In the genomic region with DNA sequence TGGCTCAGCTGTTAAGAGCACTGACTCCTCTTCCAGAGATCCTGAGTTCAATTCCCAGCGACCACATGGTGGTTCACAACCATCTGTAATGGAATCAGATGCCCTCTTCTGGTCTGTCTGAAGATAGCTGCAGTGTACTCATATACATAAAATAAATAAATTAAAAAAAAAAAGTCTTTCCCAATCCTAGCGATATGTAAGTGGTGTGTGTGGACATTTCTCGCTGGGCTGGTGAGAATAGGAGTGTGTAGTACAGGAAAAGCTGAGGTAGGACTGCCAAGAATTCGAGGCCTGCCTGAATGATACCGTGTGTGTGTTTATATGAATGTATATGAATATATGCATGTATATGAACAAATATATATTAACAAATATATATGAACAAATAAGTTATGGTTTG, we compare ENCODE assay signal across 8 mouse cellular contexts. TPM values are rescaled to one million over a fixed set of nuclear protein-coding genes. Genes with fewer than 3 reads are reported as not detected.
A peak's percentile ranks its signal among the peaks of the same experiment; 100 is the strongest.
DNase-seq lines count a peak whose midpoint lies in the region; ATAC-seq and TF ChIP-seq lines count a peak whose summit lies in the region.

No protein-coding gene starts in this region.

- no peak for TF ChIP-seq EP300 in heart, postnatal 0 days (IDR thresholded peaks at IDR 0.05; ENCODE audit: low read depth)

- no peak for DNase-seq in heart, postnatal 0 days (ENCODE audit: low spot score)
- DNase-seq in heart, postnatal 36 days = no peak
- DNase-seq in brain, embryonic 14.5 days (ENCODE audit: low read depth) = peak; percentile 5
- no peak for DNase-seq in spleen, postnatal 14 days (ENCODE audit: low spot score in 2 of 2)
- DNase-seq in frontal cortex, postnatal 14 days (ENCODE audit: low spot score in 2 of 2) = no peak

- H3K4me1 ChIP-seq in heart, postnatal 0 days (ENCODE audit: control insufficient read depth, insufficient read depth) = peaks cover 29% of the 10 kb centered on the region; the same call in 1 of the 2 replicates
- H3K4me1 ChIP-seq in hindbrain, embryonic 13.5 days (replicated peaks) = peaks cover 47% of the 10 kb centered on the region
- H3K4me1 ChIP-seq in midbrain, embryonic 15.5 days = peaks cover 50% of the 10 kb centered on the region

- no peak for TF ChIP-seq CTCF in heart, postnatal 0 days (IDR thresholded peaks at IDR 0.05; ENCODE audit: low read depth)
- no peak for TF ChIP-seq CTCF in brain, embryonic 14.5 days (IDR thresholded peaks at IDR 0.05; ENCODE audit: borderline replicate concordance, extremely low read depth, insufficient read depth, insufficient read length)

- no peak overlapping the region for H3K27ac ChIP-seq in heart, postnatal 0 days (ENCODE audit: low read depth)
- peak overlapping the region; percentile 87 for H3K27ac ChIP-seq in hindbrain, embryonic 13.5 days
- 0 out of 2 replicates have a peak overlapping the region, but pooled peaks have one; percentile 40 for H3K27ac ChIP-seq in midbrain, embryonic 15.5 days

- no peak for ATAC-seq in heart, postnatal 0 days (ENCODE audit: insufficient read depth, low read depth)
- no peak for ATAC-seq in hindbrain, embryonic 13.5 days (ENCODE audit: low FRiP score)
- no peak for ATAC-seq in midbrain, embryonic 15.5 days (replicated peaks)
- ATAC-seq in inflammation-experienced regulatory T-cells, adult 6 months = no peak

- 48% methylated on average over 5 of the region's 5 CpGs for WGBS in heart, postnatal 0 days
- WGBS in hindbrain, embryonic 13.5 days = 59% methylated on average over 5 of the region's 5 CpGs
- 47% methylated on average over 5 of the region's 5 CpGs for WGBS in midbrain, embryonic 15.5 days

- H3K36me3 ChIP-seq in heart, postnatal 0 days (replicated peaks; ENCODE audit: control insufficient read depth, insufficient read depth, low read length) = peaks cover 9% of the 10 kb centered on the region
- peaks cover 8% of the 10 kb centered on the region for H3K36me3 ChIP-seq in hindbrain, embryonic 13.5 days
- no peaks in the 10 kb centered on the region for H3K36me3 ChIP-seq in midbrain, embryonic 15.5 days (replicated peaks)

- no peaks in the 10 kb centered on the region for H3K9me3 ChIP-seq in heart, postnatal 0 days (replicated peaks; ENCODE audit: control insufficient read depth, low read length)
- no peaks in the 10 kb centered on the region for H3K9me3 ChIP-seq in hindbrain, embryonic 13.5 days
- H3K9me3 ChIP-seq in midbrain, embryonic 15.5 days = no peaks in the 10 kb centered on the region

- no peaks in the 10 kb centered on the region for H3K27me3 ChIP-seq in heart, postnatal 0 days (ENCODE audit: control insufficient read depth, insufficient read depth, low read length)
- H3K27me3 ChIP-seq in hindbrain, embryonic 13.5 days = no peaks in the 10 kb centered on the region
- no peaks in the 10 kb centered on the region for H3K27me3 ChIP-seq in midbrain, embryonic 15.5 days (replicated peaks)

- intact Hi-C loops in heart, postnatal 36 days (cut with DNase I) = no loop called here

- H3K9ac ChIP-seq in heart, postnatal 0 days (replicated peaks; ENCODE audit: low read depth, low read length) = peak overlapping the region; percentile 67; the same call in 1 of the 2 replicates
- no peak overlapping the region for H3K9ac ChIP-seq in hindbrain, embryonic 13.5 days
- H3K9ac ChIP-seq in midbrain, embryonic 15.5 days = no peak overlapping the region

- TF ChIP-seq POLR2A in brain, embryonic 14.5 days (IDR thresholded peaks at IDR 0.05; ENCODE audit: borderline replicate concordance, extremely low read depth, insufficient read depth, insufficient read length, poor library complexity, severe bottlenecking) = no peak

- peak overlapping the region; percentile 65 for H3K4me3 ChIP-seq in heart, postnatal 0 days (ENCODE audit: low read depth, low read length)
- peak overlapping the region; percentile 69 for H3K4me3 ChIP-seq in hindbrain, embryonic 13.5 days
- H3K4me3 ChIP-seq in midbrain, embryonic 15.5 days = peak overlapping the region; percentile 60; the same call in 1 of the 2 replicates

- peak overlapping the region; percentile 76 for H3K4me2 ChIP-seq in heart, postnatal 0 days (ENCODE audit: low read depth, low read length)
- peak overlapping the region; percentile 67 for H3K4me2 ChIP-seq in hindbrain, embryonic 13.5 days
- H3K4me2 ChIP-seq in midbrain, embryonic 15.5 days = peak overlapping the region; percentile 63

RNA-seq across cellular contexts. Expression of a gene that starts 0.6 kb away (rescaled TPM):
- total RNA-seq in heart, postnatal 0 days (2014; rRNA removed; ENCODE audit: low replicate concordance) = 24.6 and 59.1 TPM in 2 replicates
- 33.7 and 34.3 TPM in 2 replicates for polyA plus RNA-seq in heart, postnatal 0 days (2015; fragmentation: Nextera tagmentation; extraction: Ambion mirVana)
- 10 to 100 TPM; 23.4 to 27.0 TPM for total RNA-seq in heart, postnatal 36 days (2021)
- 39.6 and 41.8 TPM in 2 replicates for polyA plus RNA-seq in brain, embryonic 14.5 days (2012; rRNA removed)
- 41.0 and 46.6 TPM in 2 replicates for polyA plus RNA-seq in hindbrain, embryonic 13.5 days (2015; fragmentation: Nextera tagmentation; extraction: Ambion mirVana)
- polyA plus RNA-seq in midbrain, embryonic 15.5 days (2015; fragmentation: Nextera tagmentation; extraction: Ambion mirVana) = 46.2 and 48.0 TPM in 2 replicates
- polyA plus RNA-seq in inflammation-experienced regulatory T-cells, adult 6 months (2017; shearing (Covaris generic)) = 10 to 100 TPM; 10.8 to 20.3 (median 12.2) TPM

RNA-seq across cellular contexts. Expression of a gene that starts 2.2 kb away (rescaled TPM):
- 93.3 and 102 TPM in 2 replicates for total RNA-seq in heart, postnatal 0 days (2014; rRNA removed; ENCODE audit: low replicate concordance)
- polyA plus RNA-seq in heart, postnatal 0 days (2015; fragmentation: Nextera tagmentation; extraction: Ambion mirVana) = 36.2 and 38.9 TPM in 2 replicates
- 10 to 100 TPM; 81.2 to 83.4 TPM for total RNA-seq in heart, postnatal 36 days (2021)
- 18.2 and 18.9 TPM in 2 replicates for polyA plus RNA-seq in brain, embryonic 14.5 days (2012; rRNA removed)
- polyA plus RNA-seq in hindbrain, embryonic 13.5 days (2015; fragmentation: Nextera tagmentation; extraction: Ambion mirVana) = 17.8 and 18.3 TPM in 2 replicates
- polyA plus RNA-seq in midbrain, embryonic 15.5 days (2015; fragmentation: Nextera tagmentation; extraction: Ambion mirVana) = 18.3 and 20.2 TPM in 2 replicates
- 10 to 100 TPM in 1 of 3 experiments, 1 to 10 TPM in 2; 8.6 to 10.9 (median 9.7) TPM for polyA plus RNA-seq in inflammation-experienced regulatory T-cells, adult 6 months (2017; shearing (Covaris generic))

RNA-seq across cellular contexts. Expression of a gene that starts 31.5 kb away (rescaled TPM):
- total RNA-seq in heart, postnatal 0 days (2014; rRNA removed; ENCODE audit: low replicate concordance) = 39.8 and 45.6 TPM in 2 replicates
- 73.0 and 75.8 TPM in 2 replicates for polyA plus RNA-seq in heart, postnatal 0 days (2015; fragmentation: Nextera tagmentation; extraction: Ambion mirVana)
- total RNA-seq in heart, postnatal 36 days (2021) = 10 to 100 TPM; 78.7 to 85.3 TPM
- polyA plus RNA-seq in brain, embryonic 14.5 days (2012; rRNA removed) = 26.4 and 44.5 TPM in 2 replicates
- 146 and 155 TPM in 2 replicates for polyA plus RNA-seq in hindbrain, embryonic 13.5 days (2015; fragmentation: Nextera tagmentation; extraction: Ambion mirVana)
- 129 and 137 TPM in 2 replicates for polyA plus RNA-seq in midbrain, embryonic 15.5 days (2015; fragmentation: Nextera tagmentation; extraction: Ambion mirVana)
- 100 to 1,000 TPM in 2 of 3 experiments, 10 to 100 TPM in 1; 96.3 to 117 (median 102) TPM for polyA plus RNA-seq in inflammation-experienced regulatory T-cells, adult 6 months (2017; shearing (Covaris generic))
